Mouse (Mus musculus): Measurements from ENCODE around the gene Coasy.

DNA sequence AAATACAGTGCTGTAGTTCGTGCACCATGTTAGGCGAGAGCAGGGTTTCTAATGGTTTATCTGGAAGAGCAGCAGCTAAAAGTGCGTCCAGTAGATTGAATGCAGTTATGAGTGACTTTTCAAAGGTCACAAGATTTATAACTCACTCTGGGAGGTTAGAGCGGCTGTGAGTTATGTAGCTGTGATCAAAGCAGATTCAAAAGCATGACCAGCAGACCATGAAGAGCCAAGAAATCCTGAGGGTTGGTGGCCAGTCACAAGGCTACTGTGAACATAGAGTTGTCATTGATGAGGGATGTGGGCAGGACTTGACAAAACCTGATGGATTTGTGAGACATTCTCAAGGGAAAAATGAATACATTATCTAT, 47.1 kb upstream of the Coasy start:
- TF ChIP-seq POLR2A (IDR thresholded peaks at IDR 0.05; ENCODE audit: extremely low read depth, insufficient read depth, low read length) (no peak), CTCF (IDR thresholded peaks at IDR 0.05; ENCODE audit: low read depth, low read length) (no peak)
